Mouse (Mus musculus) spleen, adult 2 months (tissue): ENCODE measurements at regions not wholly inside any gene's neighbourhood (a gene's known extent, or its start where the extent isn't known, plus 50 kb on each side); places are given as distances from the start of the nearest gene placed in this dataset.

Source experiments
- CTCF ChIP-seq: fragments of 200-500 bp; IDR thresholded peaks from 2 replicates; pipeline ENCODE4 v1.5.1; 2011; ENCODE audit warnings: mild to moderate bottlenecking, inconsistent platforms; ENCODE audit not compliant: insufficient read depth, insufficient read length, insufficient replicate concordance; ENCODE audit errors: extremely low read depth
- POLR2A ChIP-seq: fragments of 200-500 bp; IDR thresholded peaks from 2 replicates; pipeline ENCODE4 v1.6.1; 2011; ENCODE audit warnings: low read depth, low read length, inconsistent platforms

- TF ChIP-seq CTCF (no peak), POLR2A (no peak)
Measured at GRCm38 (mm10) chr7:136559536-136559935, 334.9 kb upstream of the Mgmt start.
